Mouse (Mus musculus) ES-E14 (cell line): ENCODE results near the gene Hs6st3. TPM values are rescaled to one million over a fixed set of nuclear protein-coding genes. Genes with fewer than 3 reads are reported as not detected.

Experiments used
- DNase-seq: peaks from one replicate; pipeline ENCODE4 v3.0.0-alpha.2; 2013; ENCODE audit warnings: low read depth, low spot score
- H3K27ac ChIP-seq: 2 replicates; pipeline ENCODE4 v1.5.1; 2012; ENCODE audit warnings: low read depth, mild to moderate bottlenecking, low read length, moderate library complexity, mixed read lengths; ENCODE audit not compliant: poor library complexity, insufficient read depth, severe bottlenecking
- H3K36me3 ChIP-seq: 2 replicates; pipeline ENCODE4 v1.6.1; 2012; ENCODE audit warnings: mild to moderate bottlenecking, low read length, moderate library complexity, mixed read lengths; ENCODE audit not compliant: control insufficient read depth, poor library complexity, insufficient read depth, severe bottlenecking
- H3K4me1 ChIP-seq, 2 experiments: fragments of 150-350 bp in 1 of 2; sonication (generic) in 1 of 2; 2 replicates each; pipeline ENCODE4 v1.6.1; 2012; ENCODE audit warnings: low read length in 2 of 2, mild to moderate bottlenecking in 1 of 2, mixed read lengths in 1 of 2; ENCODE audit not compliant: control insufficient read depth in 2 of 2, insufficient read depth in 2 of 2, poor library complexity in 1 of 2
- H3K4me3 ChIP-seq, 2 experiments: fragments of 150-350 bp in 1 of 2; sonication (generic) in 1 of 2; 2 replicates each; pipeline ENCODE4 v1.5.1; 2012; ENCODE audit warnings: low read length in 2 of 2, low read depth in 1 of 2, mild to moderate bottlenecking in 1 of 2, mixed read lengths in 1 of 2; ENCODE audit not compliant: insufficient read depth in 1 of 2, poor library complexity in 1 of 2, severe bottlenecking in 1 of 2
- H3K9ac ChIP-seq: 2 replicates; pipeline ENCODE4 v1.6.1; 2012; ENCODE audit warnings: low read depth, mild to moderate bottlenecking, low read length, mixed read lengths; ENCODE audit not compliant: poor library complexity, insufficient read depth, severe bottlenecking
- H3K9me3 ChIP-seq: fragments of 150-350 bp; sonication (generic); 2 replicates; pipeline ENCODE4 v1.6.1; 2012; ENCODE audit warnings: low read depth, mild to moderate bottlenecking, low read length; ENCODE audit not compliant: control insufficient read depth, insufficient read depth
- CHD2 ChIP-seq: IDR thresholded peaks from 2 replicates; pipeline ENCODE4 v1.6.1; 2014; ENCODE audit warnings: mild to moderate bottlenecking, low read depth, low read length, inconsistent platforms
- HCFC1 ChIP-seq: IDR thresholded peaks from 2 replicates; pipeline ENCODE4 v1.6.1; 2012; ENCODE audit warnings: low read length, inconsistent platforms, borderline replicate concordance; ENCODE audit not compliant: insufficient read depth
- MAFK ChIP-seq: IDR thresholded peaks from 2 replicates; pipeline ENCODE4 v1.6.1; 2014; ENCODE audit warnings: mild to moderate bottlenecking, low read depth, low read length, inconsistent platforms; ENCODE audit not compliant: insufficient read depth
- ZC3H11A ChIP-seq: IDR thresholded peaks from 2 replicates; pipeline ENCODE4 v1.6.1; 2012; ENCODE audit warnings: low read depth, mild to moderate bottlenecking, inconsistent platforms, low read length, borderline replicate concordance
- ZNF384 ChIP-seq: IDR thresholded peaks from 2 replicates; pipeline ENCODE4 v1.6.1; 2012; ENCODE audit warnings: low read depth, low read length, inconsistent platforms
- in situ Hi-C, 2 experiments: fragments of 600-800 bp; cut with MboI; formaldehyde crosslinking; loops; one replicate each; pipeline ENCODE4 v1.15.1; 2025; ENCODE audit warnings: low sequenced_read_pairs in 2 of 2, inconsistent platforms in 1 of 2; ENCODE audit not compliant: unreplicated experiment in 2 of 2
- total RNA-seq: library from RNA; depleted of rRNA; stranded (reverse); fragments of 300-350 nt; gene quantifications from 2 replicates; pipeline ENCODE4 v1.2.3, GENCODE M21; 2012

The Hs6st3 gene
- total RNA-seq, 1 experiment = 0.62 TPM

DNA sequence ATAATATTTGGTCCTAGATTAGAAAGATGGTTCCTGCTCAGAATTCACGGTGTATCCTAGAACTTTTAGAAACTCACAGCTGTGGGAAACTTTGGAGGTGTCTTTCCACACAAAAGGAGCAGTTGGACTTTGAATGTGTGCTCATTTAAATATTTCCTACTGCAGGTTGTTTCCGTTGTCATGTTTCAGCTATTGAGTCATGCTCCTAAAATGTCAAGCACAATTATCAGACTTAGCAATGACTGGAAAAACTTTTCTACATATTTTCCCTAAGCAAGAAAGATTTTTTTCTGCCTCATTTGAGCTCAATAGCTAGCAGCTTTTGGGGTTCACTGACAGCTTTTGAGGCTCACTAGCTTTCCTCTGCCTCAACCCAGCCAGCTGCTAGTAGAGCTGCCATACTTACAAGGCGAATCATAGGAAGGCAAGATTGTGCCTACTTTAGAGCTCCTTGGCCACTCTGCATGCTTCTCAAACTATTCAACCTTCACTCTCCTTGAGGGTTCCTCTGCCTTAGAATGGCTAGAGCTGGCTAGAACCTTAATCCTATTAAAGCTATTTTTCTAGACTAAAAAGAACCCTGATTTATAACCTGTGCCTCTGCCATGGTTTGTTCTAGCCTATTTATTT, 89.7 kb downstream of the Hs6st3 start:
- Histone ChIP-seq H3K9me3 (no peaks in the 10 kb centered on the region), H3K36me3 (no peaks in the 10 kb centered on the region), H3K4me1 (no peaks in the 10 kb centered on the region), H3K4me3 (no peak overlapping the region), H3K27ac (no peak overlapping the region), H3K9ac (no peak overlapping the region)
- in situ Hi-C loops = no loop called here
- no peak for DNase-seq
- TF ChIP-seq CHD2 (no peak), ZC3H11A (no peak), HCFC1 (no peak), MAFK (no peak), ZNF384 (no peak)

DNA sequence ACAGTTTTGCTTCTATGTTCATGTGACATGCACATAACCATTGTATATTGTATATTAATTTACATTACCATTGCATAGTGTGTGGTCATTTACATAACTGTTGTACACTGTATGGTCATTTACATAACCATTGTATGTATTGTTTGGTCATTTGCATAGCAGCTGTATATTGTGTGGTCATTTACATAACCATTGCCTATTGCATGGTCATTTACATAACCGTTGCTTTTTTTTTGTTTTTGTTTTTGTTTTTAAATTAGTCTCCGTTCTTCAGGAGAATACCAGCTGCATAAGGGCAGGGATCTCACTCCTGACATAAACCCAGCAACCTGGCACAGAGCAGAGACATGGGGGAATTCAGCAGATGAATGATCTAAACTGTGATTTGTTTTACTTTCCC, 95.5 kb downstream of the Hs6st3 start:
- H3K9ac ChIP-seq = no peak overlapping the region
- H3K9me3 ChIP-seq = no peaks in the 10 kb centered on the region
- H3K4me3 ChIP-seq = no peak overlapping the region
- in situ Hi-C loops = no loop called here
- TF ChIP-seq ZC3H11A (no peak), ZNF384 (no peak), HCFC1 (no peak), CHD2 (no peak), MAFK (no peak)
- DNase-seq = no peak
- H3K36me3 ChIP-seq = no peaks in the 10 kb centered on the region
- H3K27ac ChIP-seq = no peak overlapping the region
- no peaks in the 10 kb centered on the region; a peak in 1 of 4 replicates for H3K4me1 ChIP-seq

DNA sequence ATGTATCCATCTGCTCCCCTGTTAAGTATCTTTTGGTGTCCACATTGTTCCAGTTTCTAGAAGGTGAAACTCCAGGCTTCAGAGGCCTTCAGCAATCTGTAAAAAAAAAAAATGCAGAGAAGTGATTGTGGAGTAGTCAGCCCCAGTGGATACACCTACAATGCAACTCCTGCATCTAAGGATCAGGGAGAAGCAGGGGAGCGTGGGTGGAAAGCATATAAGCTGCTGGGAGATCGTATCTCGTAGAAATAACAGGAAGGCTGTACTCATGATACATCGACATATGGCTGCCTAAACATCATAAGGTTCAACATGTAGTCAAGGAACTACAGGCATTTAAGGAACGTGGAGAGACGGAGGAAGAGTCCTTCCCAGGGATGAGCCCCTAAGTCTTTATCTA, 109.0 kb downstream of the Hs6st3 start:
- Histone ChIP-seq H3K4me1 (no peaks in the 10 kb centered on the region), H3K36me3 (no peaks in the 10 kb centered on the region), H3K27ac (no peak overlapping the region), H3K9ac (no peak overlapping the region), H3K9me3 (no peaks in the 10 kb centered on the region), H3K4me3 (no peak overlapping the region)
- TF ChIP-seq ZC3H11A (no peak), MAFK (no peak), ZNF384 (no peak), HCFC1 (no peak), CHD2 (no peak)
- no peak for DNase-seq
- in situ Hi-C loops = no loop called here

DNA sequence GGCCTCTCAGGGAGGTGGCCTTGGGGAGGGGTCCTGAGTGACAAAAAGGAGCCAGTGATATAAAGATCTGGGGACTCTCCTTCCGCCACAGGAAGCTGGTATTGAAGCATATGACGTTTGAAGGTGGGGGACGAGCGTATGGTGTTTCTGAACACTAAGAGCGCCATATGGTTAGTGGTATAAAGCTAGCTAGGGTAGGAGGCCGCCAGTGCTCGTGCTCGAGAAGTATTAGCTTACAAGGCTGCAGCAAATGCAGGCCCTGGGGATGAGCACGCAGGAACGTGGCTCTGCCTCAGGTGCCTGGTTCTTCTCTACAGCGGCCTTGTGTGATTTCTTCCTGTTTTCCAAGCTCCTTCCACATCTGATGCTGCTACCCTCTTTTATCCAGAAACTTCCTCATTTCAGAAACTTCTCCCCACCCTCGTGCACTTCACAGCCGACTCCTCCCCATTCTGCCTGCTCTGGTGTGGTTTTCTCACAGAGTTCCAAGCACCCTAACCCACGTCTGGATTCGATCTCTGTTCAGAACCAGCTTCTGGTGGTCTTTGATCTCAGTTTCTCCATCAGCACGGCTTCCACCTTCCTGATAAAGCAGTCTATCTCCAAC, 110.0 kb downstream of the Hs6st3 start:
- no peak overlapping the region for H3K9ac ChIP-seq
- in situ Hi-C loops = no loop called here
- H3K27ac ChIP-seq = no peak overlapping the region
- H3K4me1 ChIP-seq = no peaks in the 10 kb centered on the region
- no peaks in the 10 kb centered on the region for H3K9me3 ChIP-seq
- TF ChIP-seq ZNF384 (no peak), MAFK (no peak), CHD2 (no peak), HCFC1 (no peak), ZC3H11A (no peak)
- peak overlapping the region in 1 of 2 experiments; percentile 13; a peak in 1 of 4 replicates for H3K4me3 ChIP-seq
- DNase-seq = no peak
- no peaks in the 10 kb centered on the region for H3K36me3 ChIP-seq

DNA sequence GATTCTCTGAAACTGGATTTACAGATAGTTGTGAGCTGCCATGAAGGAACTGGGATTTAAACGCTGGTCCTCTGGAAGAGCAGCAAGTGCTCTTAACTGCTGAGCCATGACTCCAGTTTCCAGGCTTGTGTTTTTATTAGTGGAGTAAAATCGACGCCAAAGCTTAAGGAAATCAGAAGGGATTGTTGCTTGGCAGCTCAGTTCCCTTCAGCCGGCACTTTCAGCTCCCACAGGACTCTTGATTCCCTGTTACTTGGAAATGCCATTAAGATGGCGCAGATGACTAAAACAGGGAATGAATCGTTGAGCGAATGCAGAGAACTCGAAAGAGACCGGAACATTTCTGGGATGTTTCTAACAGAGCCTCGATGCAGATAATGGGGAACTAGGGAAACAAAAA, 112.2 kb downstream of the Hs6st3 start:
- Histone ChIP-seq H3K4me3 (no peak overlapping the region), H3K4me1 (no peaks in the 10 kb centered on the region), H3K9me3 (no peaks in the 10 kb centered on the region), H3K27ac (no peak overlapping the region), H3K9ac (no peak overlapping the region), H3K36me3 (no peaks in the 10 kb centered on the region)
- in situ Hi-C loops = no loop called here
- DNase-seq = no peak
- TF ChIP-seq ZC3H11A (no peak), CHD2 (no peak), MAFK (no peak), ZNF384 (no peak), HCFC1 (no peak)
